Mouse (Mus musculus) retina, postnatal 7 days (tissue): ENCODE data around the gene Nt5c3.

Experiments used
- DNase-seq: peaks from one replicate; pipeline ENCODE4 v3.0.0-alpha.2; 2012; ENCODE audit warnings: low read depth, low spot score

Gene Nt5c3

GRCm38 (mm10) chr6:56923726-56924707 is at the start of gene Nt5c3, which contains the start of gene Vmn1r4:
Gene Nt5c3 (minus strand): TSS chr6:56923932.
Gene Vmn1r4 (plus strand): TSS chr6:56924015.
- peak; percentile 93 for DNase-seq

GRCm38 (mm10) chr6:56969973-56970372 is 46.2 kb upstream of the Nt5c3 start, which contains the start of gene Vmn1r5:
Gene Vmn1r5 (plus strand): TSS chr6:56970273.
- no peak for DNase-seq

GRCm38 (mm10) chr6:56956436-56956835 is 32.7 kb upstream of the Nt5c3 start:
- no peak for DNase-seq

- no peak for DNase-seq
Measured at GRCm38 (mm10) chr6:56934366-56934765, 10.6 kb upstream of the Nt5c3 start.

GRCm38 (mm10) chr6:56932464-56932863 is 8.7 kb upstream of the Nt5c3 start:
- DNase-seq = no peak

GRCm38 (mm10) chr6:56931648-56932415 is 8.1 kb upstream of the Nt5c3 start:
- no peak for DNase-seq

- peak; percentile 63 for DNase-seq
Measured at GRCm38 (mm10) chr6:56923331-56923725, 404 bp downstream of the Nt5c3 start.

GRCm38 (mm10) chr6:56920222-56921092 is 3.3 kb downstream of the Nt5c3 start:
- DNase-seq = no peak

- no peak for DNase-seq
Measured at GRCm38 (mm10) chr6:56919330-56920044, 4.2 kb downstream of the Nt5c3 start.

GRCm38 (mm10) chr6:56917578-56918368 is 6.0 kb downstream of the Nt5c3 start:
- no peak for DNase-seq

- no peak for DNase-seq
Measured at GRCm38 (mm10) chr6:56916279-56916678, 7.5 kb downstream of the Nt5c3 start.

GRCm38 (mm10) chr6:56913092-56913858 is 10.5 kb downstream of the Nt5c3 start:
- no peak for DNase-seq

- no peak for DNase-seq
Measured at GRCm38 (mm10) chr6:56910910-56911309, 12.8 kb downstream of the Nt5c3 start.

- DNase-seq = no peak
Measured at GRCm38 (mm10) chr6:56908912-56909311, 14.8 kb downstream of the Nt5c3 start.

- DNase-seq = no peak
Measured at GRCm38 (mm10) chr6:56908397-56908796, 15.3 kb downstream of the Nt5c3 start.

- DNase-seq = no peak
Measured at GRCm38 (mm10) chr6:56907973-56908372, 15.8 kb downstream of the Nt5c3 start.

GRCm38 (mm10) chr6:56906121-56906846 is 17.4 kb downstream of the Nt5c3 start:
- DNase-seq = no peak

GRCm38 (mm10) chr6:56905486-56905885 is 18.2 kb downstream of the Nt5c3 start:
- DNase-seq = no peak
